Mouse (Mus musculus) c-Kit-positive CD71-positive TER-119-negative erythroid progenitor cells, embryonic 14.5 days (primary cell): ENCODE data around the gene Palm3.
"Not testable (repeated sequence)": the region's sequence is repeated elsewhere in the genome, so short reads cannot be mapped to it uniquely, and the experiment has no call there.

Experiments used
- DNase-seq: peaks from one replicate; pipeline ENCODE4 v3.0.0-alpha.2; 2013; ENCODE audit warnings: low read depth

Palm3 gene

GRCm38 (mm10) chr8:83997511-83998141, 23.6 kb upstream of the Palm3 start, which contains the start of gene Samd1:
Samd1 (plus strand) TSS chr8:83997672.
- no peak for DNase-seq

- peak; percentile 66 for DNase-seq
Measured at GRCm38 (mm10) chr8:83998231-83999056, 22.8 kb upstream of the Palm3 start.

- no peak for DNase-seq
Measured at GRCm38 (mm10) chr8:83999057-83999705, 22.1 kb upstream of the Palm3 start.

- no peak for DNase-seq
Measured at GRCm38 (mm10) chr8:83999825-84000224, 21.4 kb upstream of the Palm3 start.

- no peak for DNase-seq
Measured at GRCm38 (mm10) chr8:84001281-84002000, 19.8 kb upstream of the Palm3 start, which contains the start of gene 1700067K01Rik. 1700067K01Rik (plus strand) TSS chr8:84001502.

- no peak for DNase-seq
Measured at GRCm38 (mm10) chr8:84002957-84003611, 18.2 kb upstream of the Palm3 start.

- no peak for DNase-seq
Measured at GRCm38 (mm10) chr8:84003612-84004246, 17.5 kb upstream of the Palm3 start.

GRCm38 (mm10) chr8:84004533-84005201, 16.6 kb upstream of the Palm3 start:
- DNase-seq, result peak; percentile 88

GRCm38 (mm10) chr8:84005502-84005901, 15.8 kb upstream of the Palm3 start:
- DNase-seq, result not testable (repeated sequence)

- no peak for DNase-seq
Measured at GRCm38 (mm10) chr8:84008362-84008761, 12.9 kb upstream of the Palm3 start.

- DNase-seq, result peak; percentile 58
Measured at GRCm38 (mm10) chr8:84009876-84010275, 11.4 kb upstream of the Palm3 start.

- DNase-seq, result peak; percentile 52
Measured at GRCm38 (mm10) chr8:84010625-84011611, 10.4 kb upstream of the Palm3 start.

GRCm38 (mm10) chr8:84011705-84012498, 9.4 kb upstream of the Palm3 start, which contains the start of gene 2210011C24Rik:
2210011C24Rik (minus strand) TSS chr8:84012171.
- no peak for DNase-seq

- no peak for DNase-seq
Measured at GRCm38 (mm10) chr8:84012499-84013165, 8.6 kb upstream of the Palm3 start.

- no peak for DNase-seq
Measured at GRCm38 (mm10) chr8:84015833-84016232, 5.4 kb upstream of the Palm3 start.

- DNase-seq, result no peak
Measured at GRCm38 (mm10) chr8:84019738-84020137, 1.5 kb upstream of the Palm3 start.

GRCm38 (mm10) chr8:84021569-84021968, 298 bp downstream of the Palm3 start:
- no peak for DNase-seq

- no peak for DNase-seq
Measured at GRCm38 (mm10) chr8:84023085-84023484, 1.8 kb downstream of the Palm3 start.
